Mouse (Mus musculus): Measurements from ENCODE around the gene Arhgap32.
"Not testable (repeated sequence)": the region's sequence is repeated elsewhere in the genome, so short reads cannot be mapped to it uniquely, and the experiment has no call there.

The Arhgap32 gene

DNA sequence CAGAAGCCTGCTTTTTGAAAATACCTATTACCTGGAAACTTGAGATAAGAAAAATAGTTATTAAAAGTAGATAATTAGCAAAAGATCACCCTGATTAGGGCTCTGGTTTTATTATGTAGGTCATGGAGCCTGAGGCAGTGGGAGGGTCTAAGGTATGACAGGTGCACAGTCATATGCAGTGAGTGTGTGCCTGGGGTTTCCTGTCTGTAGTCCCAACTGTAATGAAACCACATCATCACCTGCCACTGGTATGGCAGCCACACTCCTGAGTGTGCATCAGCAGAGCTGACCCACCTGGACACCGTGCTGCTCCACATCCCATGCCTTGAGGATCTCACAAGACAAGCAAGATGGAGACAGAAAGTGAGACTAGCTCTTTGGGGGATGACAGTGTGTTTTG, at the start of gene Arhgap32:
Gene Arhgap32, plus strand, starts transcription at position 351 of the 400 bp plus-strand sequence.
- DNase-seq: no peak

DNA sequence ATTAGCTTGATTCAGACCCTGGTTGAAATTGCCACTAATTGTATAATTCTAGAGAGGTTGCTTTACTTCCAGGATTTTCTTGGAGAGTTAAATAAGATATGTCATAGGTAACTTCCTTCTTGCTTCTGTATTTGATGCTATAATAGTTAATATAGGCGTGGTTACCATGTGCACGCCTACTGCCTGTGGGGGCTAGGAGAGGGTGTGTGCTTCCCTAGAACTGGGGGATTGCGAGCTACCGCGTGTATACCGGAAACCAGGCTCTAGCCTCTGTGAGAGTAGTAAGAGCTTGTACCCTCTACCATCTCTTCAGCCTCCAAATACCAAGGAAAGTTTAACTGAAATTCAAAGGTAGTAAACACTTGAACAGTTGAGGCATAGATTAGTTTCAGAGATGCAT, 43.2 kb upstream of the Arhgap32 start:
- DNase-seq: no peak

DNA sequence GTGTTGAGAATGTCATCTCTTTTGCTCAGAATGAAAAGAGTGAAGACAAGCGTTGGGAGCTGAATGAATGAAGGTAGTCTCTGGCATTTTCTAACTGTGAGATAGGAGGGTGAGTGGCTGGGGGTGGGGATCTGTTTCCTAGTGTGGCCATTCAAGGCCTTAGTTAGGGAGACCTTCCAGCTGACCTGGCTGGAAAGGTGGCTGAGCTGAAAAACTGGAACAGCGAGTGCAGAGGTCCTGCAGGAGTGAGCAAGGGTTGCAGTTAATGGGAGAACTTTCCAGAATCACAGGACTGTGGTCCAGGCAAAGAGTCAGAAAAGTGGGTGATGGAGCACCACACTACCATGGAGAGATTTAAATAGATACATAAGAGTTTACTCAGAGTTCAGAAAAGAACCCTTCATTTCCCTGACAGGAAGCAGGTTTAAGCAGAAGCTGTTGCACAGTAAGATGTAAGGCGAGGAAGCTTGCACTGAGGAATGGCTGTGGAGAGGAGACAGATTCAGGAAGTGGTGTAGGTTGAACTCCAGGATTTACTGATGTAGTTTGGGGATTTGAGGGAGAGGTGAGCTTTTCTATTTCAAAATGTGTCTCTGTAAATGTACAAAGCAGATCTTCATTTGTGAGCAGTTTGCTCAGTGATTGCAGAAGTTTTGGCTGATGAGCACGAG, 27.7 kb upstream of the Arhgap32 start:
- peak; percentile 29 for DNase-seq

DNA sequence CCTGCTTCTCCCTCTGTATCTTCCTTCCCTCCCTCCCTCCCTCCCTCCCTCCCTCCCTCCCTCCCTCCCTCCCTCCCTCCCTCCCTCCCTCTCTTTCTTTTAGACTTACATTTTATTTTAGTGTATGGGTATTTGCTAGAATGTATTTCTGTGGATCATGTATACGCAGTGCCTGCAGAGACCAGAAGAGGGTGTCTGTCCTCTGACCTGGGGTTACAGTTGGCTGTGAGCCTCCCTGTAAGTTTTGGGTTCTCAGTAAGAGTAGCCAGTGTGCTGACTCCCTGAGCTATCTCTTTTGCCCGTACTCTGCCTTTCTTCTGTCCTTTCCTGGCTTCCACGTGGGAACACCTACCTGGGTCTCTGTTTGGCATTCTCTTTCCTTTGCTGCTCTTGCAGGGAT, 27.1 kb upstream of the Arhgap32 start:
- no peak for DNase-seq

DNA sequence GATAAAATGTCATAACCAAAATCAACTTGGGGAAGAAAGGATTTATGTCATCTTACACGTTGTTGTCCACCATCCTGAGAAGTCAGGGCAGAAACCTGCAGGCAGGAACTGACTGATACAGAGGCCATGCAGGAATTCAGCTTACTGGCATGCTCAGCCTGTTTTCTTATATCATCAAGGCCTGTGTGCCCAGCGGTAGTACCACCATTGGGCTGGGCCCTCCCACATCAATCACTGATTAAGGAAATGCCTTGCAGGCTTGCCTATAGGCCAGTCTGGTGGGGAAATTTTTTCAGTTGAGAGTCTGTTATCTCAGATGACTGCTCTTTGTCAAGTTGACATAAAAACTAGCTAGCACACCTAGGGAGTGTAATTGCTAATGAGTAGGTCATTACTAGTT, 22.5 kb upstream of the Arhgap32 start:
- no peak for DNase-seq

DNA sequence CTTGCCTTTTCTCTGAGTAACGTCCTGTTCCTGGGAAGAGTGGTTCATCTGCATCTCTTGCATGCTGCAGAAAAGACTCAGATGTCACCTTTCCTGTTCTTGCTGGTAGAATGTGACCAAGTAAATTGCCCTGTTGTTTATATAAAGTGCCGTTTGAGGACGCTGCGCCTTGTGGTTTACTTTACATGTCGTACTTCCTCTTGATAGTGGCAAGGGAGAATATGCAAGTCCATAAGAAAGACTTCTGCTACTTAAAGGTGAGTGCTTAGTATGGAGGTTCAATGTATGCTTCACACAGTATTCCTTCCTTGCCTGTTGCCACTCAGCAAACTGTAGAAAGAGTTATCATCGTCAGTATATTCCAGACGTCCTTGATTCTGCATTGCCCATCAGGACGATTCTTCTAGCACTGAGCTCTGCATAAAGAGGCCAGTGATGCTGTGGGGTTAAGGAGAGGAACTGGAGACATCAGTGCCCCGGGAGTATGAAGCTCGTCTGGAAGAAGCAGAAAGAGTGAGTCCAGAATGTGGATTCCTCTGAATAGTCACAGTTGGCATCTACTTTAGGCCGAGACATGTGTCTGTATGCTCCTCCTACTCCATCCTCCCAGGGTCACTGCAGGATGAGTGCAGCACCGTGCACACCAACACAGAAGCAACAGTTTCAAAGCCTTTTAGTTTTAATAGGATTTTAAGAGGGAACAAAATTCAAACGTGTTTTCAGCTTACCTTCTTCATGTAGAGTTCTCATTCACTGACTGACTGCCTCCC, 21.4 kb upstream of the Arhgap32 start:
- no peak for DNase-seq

DNA sequence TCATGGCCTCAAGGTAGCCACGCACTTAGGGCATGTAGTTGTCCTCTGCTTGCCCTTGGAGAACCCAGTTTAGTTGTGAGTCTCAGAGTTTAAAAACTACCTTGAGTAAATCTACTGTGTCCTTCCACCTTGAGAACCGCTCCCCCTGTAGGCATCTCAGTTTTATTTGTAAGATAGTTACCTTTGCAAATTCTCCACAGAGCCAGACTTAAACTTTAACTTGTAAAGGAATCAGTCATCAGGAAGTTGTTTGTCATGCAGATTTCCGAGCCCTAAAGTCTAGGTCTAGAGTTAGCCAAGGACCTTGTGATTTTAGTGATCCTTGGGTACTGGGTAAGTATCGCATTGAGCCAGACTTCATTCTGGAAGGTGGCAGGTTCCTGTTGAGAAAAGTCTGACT, 20.4 kb upstream of the Arhgap32 start:
- peak; percentile 34 for DNase-seq

DNA sequence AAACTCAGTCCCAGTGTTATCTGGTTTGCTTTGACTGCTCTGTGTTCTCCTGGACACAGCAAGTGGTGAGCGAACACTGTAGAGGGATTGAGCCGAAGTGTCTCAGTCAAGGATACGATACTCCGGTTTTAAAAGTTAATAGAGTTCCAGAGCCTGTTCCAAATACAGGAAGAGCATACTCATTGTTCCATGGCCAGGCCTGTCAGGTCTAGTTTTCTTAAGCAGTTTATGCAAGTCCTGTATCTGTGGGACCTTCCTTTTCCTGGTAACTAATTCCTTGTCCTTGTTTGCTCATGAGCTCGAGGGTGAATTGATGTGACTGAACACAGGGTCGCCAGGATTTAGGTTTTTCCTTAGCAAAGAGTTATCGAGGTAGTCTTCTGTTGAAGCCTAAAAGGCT, 19.4 kb upstream of the Arhgap32 start:
- no peak for DNase-seq

DNA sequence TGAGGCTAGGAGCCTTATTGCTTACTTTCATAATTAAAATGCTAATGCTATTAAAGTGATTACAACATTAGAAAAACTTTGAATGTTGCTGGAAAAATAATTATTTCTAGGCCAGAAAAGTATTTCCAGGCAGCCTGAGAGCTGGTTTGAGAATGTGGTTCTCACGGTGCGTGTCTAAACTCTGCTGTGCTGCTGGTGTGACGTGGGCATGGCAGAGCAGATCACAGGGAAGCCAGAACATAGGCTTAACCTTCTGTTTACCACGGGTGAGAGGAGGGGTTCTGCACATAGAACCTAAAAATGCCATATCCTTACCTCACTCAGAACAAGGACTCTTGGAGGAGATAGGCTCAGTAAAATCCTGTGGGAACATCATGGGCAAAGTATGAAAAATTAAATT, 18.8 kb upstream of the Arhgap32 start:
- DNase-seq: no peak

DNA sequence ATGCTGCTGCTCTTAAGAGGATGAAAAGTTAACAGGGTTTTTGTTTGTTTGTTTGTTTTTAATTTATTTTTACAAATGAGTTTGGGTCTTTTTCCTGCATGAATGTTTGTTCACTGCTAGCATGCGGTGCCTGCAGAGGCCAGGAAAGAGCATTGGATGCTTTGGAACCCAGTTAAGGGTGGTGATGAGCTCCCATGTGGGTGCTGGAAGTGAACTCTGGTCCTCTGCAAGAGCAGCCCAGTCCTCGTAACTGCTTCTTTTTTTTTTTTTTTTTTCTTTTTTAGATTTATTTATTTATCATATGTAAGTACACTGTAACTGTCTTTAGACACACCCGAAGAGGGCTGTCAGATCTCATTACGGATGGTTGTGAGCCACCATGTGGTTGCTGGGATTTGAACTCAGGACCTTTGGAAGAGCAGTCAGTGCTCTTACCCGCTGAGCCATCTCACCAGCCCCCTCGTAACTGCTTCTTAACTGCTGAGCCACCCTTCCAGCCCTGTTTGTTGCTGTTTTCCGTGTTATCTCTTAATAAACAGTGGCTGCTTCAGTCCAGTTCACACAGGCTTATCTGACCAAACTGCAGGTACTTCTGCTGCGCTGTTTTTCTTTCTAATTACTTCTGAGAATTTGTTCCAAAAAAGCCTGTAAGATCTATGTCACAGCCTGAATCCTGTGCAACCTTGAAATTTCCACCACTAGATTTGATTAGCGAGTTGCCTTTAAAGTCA, 17.3 kb upstream of the Arhgap32 start:
- DNase-seq: no peak

DNA sequence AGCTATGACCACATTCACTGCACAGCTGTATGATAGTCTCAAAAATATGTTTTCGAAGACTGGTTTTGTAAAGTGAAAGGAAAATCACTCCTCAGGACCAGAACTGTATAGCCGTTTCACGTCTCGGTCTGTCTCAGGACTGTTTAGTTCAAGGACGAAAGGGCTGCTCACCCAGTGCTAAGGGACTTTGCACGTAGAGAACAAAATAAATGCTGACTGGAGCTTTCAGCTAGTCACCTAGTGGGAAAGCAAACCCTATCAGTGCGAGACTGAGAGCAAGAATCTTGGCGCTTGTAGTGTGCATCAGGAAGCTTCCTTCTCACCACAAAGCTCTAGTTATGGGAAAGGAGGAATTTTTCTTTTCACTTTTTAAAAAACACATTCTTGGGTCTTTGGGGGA, 15.4 kb upstream of the Arhgap32 start:
- DNase-seq: peak; percentile 47

DNA sequence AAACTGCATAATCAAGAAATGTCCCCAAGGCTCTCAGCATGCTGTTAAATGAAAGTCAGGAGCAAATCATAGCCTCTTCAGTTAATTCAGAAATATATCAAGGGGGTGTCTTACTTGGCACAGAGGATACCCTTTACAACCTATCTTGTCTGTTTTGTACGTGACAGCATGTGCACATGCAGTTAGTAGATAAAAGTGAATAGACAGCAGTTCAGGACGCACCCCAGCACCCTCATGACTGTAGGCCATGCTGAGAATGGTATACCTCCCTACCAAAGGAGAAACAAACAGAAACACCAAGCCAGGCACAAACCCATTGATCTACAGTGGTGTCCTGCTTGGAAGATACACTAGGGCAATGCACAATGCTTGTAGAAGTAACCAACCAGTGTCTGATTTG, 14.4 kb upstream of the Arhgap32 start:
- no peak for DNase-seq

DNA sequence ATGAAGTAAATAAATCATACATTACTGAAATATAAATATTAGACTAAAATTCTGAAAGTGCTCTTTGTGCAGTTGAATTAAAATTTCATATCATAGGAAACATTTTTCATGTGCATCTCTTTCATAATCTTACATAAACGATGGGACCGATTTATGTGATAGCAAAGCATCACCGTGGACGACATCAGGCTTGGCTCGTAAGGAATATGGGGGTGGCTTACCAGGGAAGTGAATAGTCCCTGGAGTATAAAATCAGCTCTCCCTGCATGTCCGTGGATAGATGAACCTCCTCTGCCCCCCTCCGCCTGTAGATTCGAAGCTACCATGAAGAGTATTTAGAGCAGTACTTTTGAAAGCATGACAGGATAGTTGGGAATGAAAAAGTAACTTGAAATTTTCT, 11.3 kb upstream of the Arhgap32 start:
- DNase-seq: no peak

DNA sequence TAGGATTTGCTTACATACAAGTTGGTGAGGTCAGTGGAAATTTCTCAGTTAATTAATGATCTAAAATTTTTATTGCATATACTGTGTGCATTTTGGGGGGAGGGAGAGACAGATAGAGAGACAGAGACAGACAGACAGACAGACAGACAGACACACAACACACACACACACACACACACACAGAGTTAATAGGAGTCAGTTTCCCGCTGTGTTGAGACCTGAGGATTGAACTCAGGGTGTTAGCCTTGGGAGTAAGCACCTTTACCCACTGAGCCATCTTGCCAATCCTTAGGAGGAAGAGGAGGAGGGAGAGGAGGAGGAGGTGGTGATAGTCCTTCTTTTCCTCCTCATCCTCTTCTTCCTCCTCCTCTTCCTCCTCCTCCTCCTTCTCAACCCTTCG, 5.6 kb upstream of the Arhgap32 start:
- DNase-seq: no peak

DNA sequence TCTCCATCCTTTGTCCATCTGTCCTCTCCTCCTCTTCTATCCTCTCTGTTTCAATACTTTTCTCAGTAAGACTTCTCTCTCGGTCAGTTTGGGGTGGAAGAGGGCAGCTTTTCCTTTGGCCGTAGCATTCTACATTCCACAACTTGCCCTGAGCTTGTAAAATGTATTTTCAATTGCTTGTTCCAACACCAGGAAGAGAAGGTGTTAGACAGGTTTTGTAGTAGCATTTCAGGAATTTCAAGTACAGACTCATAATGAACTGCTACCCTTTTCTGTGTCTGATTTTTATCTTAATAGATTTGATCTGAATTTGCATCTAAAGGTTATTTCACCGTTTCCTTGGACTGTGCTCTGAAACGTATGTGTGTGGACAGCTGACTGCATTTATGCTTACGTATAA, 336 bp downstream of the Arhgap32 start:
- DNase-seq: no peak

DNA sequence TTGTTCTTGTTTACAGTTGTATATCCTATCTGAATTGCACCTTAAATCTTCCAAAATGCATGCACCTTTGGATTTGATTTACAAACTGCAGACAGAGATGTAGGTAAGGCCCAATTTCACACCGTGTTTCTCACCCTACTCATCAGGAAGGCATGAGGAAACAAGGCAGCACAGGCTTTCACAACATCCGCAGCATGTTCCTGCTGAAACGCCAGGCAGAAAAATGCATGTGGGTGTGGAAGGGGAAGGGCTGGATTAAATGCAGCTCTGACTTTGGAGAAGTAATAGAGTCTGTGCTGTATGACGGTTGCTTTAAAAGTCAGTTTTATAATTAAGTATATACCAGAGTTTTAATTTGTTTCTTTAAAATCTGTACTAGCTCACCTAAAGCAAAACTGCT, 1.9 kb downstream of the Arhgap32 start:
- no peak for DNase-seq

DNA sequence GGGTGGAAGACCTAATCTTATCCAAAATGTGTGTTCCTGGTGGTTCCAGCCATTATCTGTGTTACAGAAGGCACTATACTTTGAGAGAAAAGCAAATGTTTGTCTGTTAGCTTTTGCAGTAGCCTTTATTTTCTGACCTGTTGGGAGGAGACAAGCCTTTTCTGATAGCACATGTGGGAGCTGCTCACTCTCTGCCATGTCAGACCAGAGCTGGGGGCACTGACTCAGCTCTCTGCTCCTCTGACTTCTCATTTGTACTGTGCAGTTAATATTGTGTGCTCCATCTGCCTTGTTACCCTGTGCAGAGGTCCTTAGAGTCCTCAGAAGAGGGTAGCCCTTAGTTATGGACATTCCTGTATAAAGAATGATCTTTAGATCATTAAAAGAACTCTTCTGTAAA, 2.5 kb downstream of the Arhgap32 start:
- DNase-seq: no peak

DNA sequence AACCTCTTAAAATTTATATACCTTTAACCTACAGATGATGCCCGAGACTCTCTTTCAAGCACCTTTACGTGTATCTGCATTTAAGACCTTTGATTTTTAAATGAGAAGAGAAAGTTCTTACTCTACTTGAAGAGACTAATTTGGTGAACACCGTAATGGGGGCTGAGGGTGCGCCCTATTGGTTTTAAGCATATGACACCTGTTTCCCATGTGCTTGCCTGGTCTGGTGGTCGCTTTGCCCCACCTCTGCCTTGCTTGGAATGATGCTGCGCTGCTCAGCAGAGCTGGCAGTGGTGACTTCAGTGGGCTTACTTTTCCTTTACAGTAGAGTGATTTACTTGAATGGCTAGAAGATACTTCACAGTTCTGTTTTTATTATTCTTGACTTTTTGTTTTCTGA, 3.6 kb downstream of the Arhgap32 start:
- no peak for DNase-seq

DNA sequence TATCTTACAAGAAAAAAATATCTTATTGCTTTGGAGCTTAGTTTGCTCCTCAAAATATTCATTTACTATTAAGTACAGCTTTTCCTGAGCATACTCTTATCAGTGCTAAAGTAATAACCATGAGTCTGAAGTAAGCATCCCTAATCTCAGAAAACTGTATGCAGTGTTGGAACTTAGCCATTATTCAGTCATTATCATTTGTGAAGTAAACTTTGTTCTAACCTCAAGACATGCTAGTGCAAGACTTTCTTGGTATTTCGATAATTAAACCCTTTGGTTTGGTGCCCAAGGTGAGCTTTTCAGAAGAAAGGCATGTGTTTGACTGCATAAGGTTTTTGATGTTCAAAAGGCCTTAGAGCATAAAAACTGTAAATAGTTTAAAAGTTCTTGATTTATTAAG, 4.2 kb downstream of the Arhgap32 start:
- no peak for DNase-seq

DNA sequence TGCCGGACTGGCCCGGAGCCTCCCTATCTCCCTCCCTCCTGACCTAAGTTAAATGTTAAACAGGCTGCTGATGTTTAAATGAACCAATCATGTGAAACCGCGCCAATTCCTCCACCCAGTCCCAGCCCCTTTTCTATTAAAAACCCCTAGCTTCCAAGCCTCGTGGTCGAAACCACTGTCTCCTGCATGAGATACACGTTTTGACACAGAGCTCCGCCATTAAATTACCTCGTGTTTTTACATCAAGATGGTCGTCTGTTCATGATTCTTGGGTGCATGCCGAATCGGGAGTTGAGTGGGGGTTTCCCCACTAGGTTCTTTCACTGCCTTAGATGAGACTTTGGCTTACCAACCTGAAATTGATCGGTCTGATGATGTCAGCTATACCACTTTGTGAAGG, 5.3 kb downstream of the Arhgap32 start:
- DNase-seq: not testable (repeated sequence)

DNA sequence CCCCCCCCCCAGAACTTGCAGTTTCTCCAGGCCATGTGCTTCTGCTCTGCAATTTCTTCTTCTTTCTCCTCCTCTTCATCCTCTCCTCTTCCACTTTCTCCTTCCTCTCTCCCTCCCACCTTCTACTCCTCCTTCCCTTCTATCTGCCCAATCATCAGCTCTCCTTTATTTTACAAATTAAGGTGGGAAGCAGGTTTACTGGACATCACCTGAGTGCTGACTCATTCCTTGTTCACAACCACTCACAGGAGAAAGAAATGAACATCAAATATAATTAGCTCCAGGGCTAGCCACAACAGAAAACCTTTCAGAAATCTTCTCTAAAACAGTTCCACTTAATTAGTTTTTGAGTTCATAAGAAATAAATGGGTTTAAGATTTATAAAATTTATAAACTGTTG, 20.3 kb downstream of the Arhgap32 start:
- DNase-seq: no peak

DNA sequence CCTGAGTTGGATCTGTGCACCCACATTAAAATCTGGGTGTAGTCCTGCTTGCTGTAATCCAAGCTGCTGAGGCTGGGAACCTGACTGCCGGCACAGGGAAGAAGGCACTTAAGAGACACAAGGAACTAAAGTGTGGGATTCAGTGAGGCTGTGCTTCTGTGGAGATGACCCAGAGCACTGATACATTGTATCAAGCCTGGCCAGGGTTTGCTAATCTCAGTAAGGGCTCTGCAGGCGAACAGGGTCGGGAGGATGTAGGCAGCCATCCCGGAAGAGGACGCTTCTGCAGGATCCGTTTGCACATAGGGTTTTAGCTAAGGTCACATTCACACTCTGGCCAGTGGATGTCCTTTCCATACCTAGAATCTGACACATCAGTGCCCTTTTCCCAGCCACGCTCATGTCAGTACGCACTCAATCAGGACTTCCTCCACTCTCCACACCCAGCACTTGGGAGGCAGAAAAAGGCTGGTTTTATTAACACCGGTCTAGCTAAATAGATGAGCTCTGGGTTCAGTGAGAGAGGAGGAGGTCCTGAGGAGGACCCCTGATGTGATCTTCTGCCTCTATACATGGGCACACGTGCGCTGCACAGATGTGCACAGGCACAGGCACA, 20.9 kb downstream of the Arhgap32 start:
- no peak for DNase-seq

DNA sequence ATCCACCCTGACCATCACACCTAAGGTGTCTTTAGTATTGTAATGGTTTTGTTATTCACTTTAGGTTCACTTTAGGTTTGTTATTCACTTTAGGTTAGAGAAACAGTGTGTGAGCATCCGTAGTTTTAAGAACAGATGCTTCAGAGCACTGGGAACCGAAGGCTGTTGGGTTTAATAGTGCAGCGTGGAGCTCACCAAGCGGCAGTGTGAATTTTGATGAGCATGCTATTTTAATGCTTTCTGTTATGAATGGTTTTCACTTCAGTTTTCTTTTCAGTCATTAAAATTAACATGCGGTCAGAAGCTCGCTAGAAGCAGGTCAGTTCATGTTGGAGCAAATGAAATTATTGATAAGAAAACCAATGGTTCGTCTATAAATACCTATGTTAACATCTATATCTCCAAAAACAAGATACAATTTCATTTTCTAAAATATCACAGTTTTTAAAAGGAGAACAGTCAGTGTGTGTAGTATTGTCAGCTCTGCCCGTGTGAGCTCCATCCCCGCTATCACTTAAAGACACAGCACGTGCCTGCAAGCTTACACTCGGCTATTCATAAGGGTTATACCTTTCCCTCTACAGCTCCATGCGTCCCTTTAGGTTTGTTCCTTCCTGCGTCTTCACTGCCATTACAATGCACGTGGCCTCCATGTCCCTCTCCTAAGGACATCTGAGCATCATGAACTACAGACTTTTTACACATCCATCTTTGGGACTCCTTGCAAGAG, 21.9 kb downstream of the Arhgap32 start:
- no peak for DNase-seq
